Mouse (Mus musculus): ENCODE measurements around the gene Rbfox1. TPM values are rescaled to one million over a fixed set of nuclear protein-coding genes. Genes with fewer than 3 reads are reported as not detected.

Gene Rbfox1
- total and polyA plus RNA-seq, 3 experiments, result not detected

- Histone ChIP-seq H3K9me3 (replicated peaks; ENCODE audit: insufficient read depth, low read length) (no peaks in the 10 kb centered on the region), H3K27me3 (ENCODE audit: control insufficient read depth in 1 of 2, insufficient read depth in 2 of 2, low read length in 2 of 2) (no peaks in the 10 kb centered on the region)
- no peak for TF ChIP-seq HCFC1 (IDR thresholded peaks at IDR 0.05; ENCODE audit: low read depth, low read length)
- TF ChIP-seq BHLHE40 (IDR thresholded peaks at IDR 0.05; ENCODE audit: borderline replicate concordance, low read depth, low read length), result no peak
- no peak for TF ChIP-seq SIN3A (IDR thresholded peaks at IDR 0.05; ENCODE audit: low read length)
Observed at GRCm38 (mm10) chr16:6169346-6169745, 284.2 kb downstream of the Rbfox1 start.

GRCm38 (mm10) chr16:6180819-6181218 is 295.7 kb downstream of the Rbfox1 start:
- no peak for TF ChIP-seq GABPA (IDR thresholded peaks at IDR 0.05; ENCODE audit: low read depth, low read length)
- TF ChIP-seq CTCF (IDR thresholded peaks at IDR 0.05 in 2 of 3, conservative IDR thresholded peaks at IDR 0.05 in 1 of 3; ENCODE audit: control insufficient read depth in 1 of 3, insufficient read depth in 1 of 3, low read depth in 2 of 3, low read length in 3 of 3, poor library complexity in 1 of 3, severe bottlenecking in 1 of 3), result no peak
- TF ChIP-seq RAD21 (IDR thresholded peaks at IDR 0.05; ENCODE audit: low read depth, low read length), result no peak
- TF ChIP-seq POLR2A (IDR thresholded peaks at IDR 0.05; ENCODE audit: control insufficient read depth in 1 of 2, insufficient read depth in 1 of 2, low read depth in 1 of 2, low read length in 2 of 2, poor library complexity in 1 of 2), result no peak
- no peak for TF ChIP-seq TBP (IDR thresholded peaks at IDR 0.05; ENCODE audit: low read depth, low read length)
- TF ChIP-seq MAX (IDR thresholded peaks at IDR 0.05; ENCODE audit: low read length), result no peak
- no peak for TF ChIP-seq ZMIZ1 (IDR thresholded peaks at IDR 0.05; ENCODE audit: low read depth, low read length)
- TF ChIP-seq SMC3 (IDR thresholded peaks at IDR 0.05; ENCODE audit: low read depth, low read length), result no peak
- no peak for TF ChIP-seq RCOR1 (IDR thresholded peaks at IDR 0.05; ENCODE audit: low read depth, low read length)
- no peaks in the 10 kb centered on the region for H3K27me3 ChIP-seq (ENCODE audit: control insufficient read depth in 1 of 2, insufficient read depth in 2 of 2, low read length in 2 of 2)
- no peak for DNase-seq (ENCODE audit: low read depth, low spot score)
- H3K79me2 ChIP-seq (ENCODE audit: control insufficient read depth, insufficient read depth, low read length, poor library complexity), result no peaks in the 10 kb centered on the region
- H3K4me3 ChIP-seq (ENCODE audit: control insufficient read depth in 1 of 2, insufficient read depth in 1 of 2, low read depth in 2 of 2, low read length in 2 of 2), result no peak overlapping the region
- H3K36me3 ChIP-seq (ENCODE audit: control insufficient read depth in 1 of 2, insufficient read depth in 2 of 2, low read length in 2 of 2), result no peaks in the 10 kb centered on the region
- H3K4me1 ChIP-seq (ENCODE audit: control insufficient read depth in 1 of 2, insufficient read depth in 2 of 2, low read length in 2 of 2), result no peaks in the 10 kb centered on the region
- H3K9me3 ChIP-seq (replicated peaks; ENCODE audit: insufficient read depth, low read length), result no peaks in the 10 kb centered on the region
- no peak overlapping the region for H3K27ac ChIP-seq (ENCODE audit: control insufficient read depth, low read depth, low read length)
- H3K9ac ChIP-seq (ENCODE audit: control insufficient read depth, low read depth, low read length, poor library complexity, severe bottlenecking), result no peak overlapping the region

More at GRCm38 (mm10) chr16:6169346-6169745, 284.2 kb downstream of the Rbfox1 start:
- Histone ChIP-seq H3K4me1 (ENCODE audit: control insufficient read depth in 1 of 2, insufficient read depth in 2 of 2, low read length in 2 of 2) (no peaks in the 10 kb centered on the region), H3K4me3 (ENCODE audit: control insufficient read depth in 1 of 2, insufficient read depth in 1 of 2, low read depth in 2 of 2, low read length in 2 of 2) (no peak overlapping the region), H3K36me3 (ENCODE audit: control insufficient read depth in 1 of 2, insufficient read depth in 2 of 2, low read length in 2 of 2) (no peaks in the 10 kb centered on the region), H3K79me2 (ENCODE audit: control insufficient read depth, insufficient read depth, low read length, poor library complexity) (no peaks in the 10 kb centered on the region), H3K27ac (ENCODE audit: control insufficient read depth, low read depth, low read length) (no peak overlapping the region), H3K9ac (ENCODE audit: control insufficient read depth, low read depth, low read length, poor library complexity, severe bottlenecking) (no peak overlapping the region)
- DNase-seq (ENCODE audit: low read depth, low spot score), result no peak

- no peak overlapping the region for H3K4me3 ChIP-seq (ENCODE audit: control insufficient read depth in 1 of 2, insufficient read depth in 1 of 2, low read depth in 2 of 2, low read length in 2 of 2)
- no peaks in the 10 kb centered on the region for H3K36me3 ChIP-seq (ENCODE audit: control insufficient read depth in 1 of 2, insufficient read depth in 2 of 2, low read length in 2 of 2)
- no peaks in the 10 kb centered on the region for H3K9me3 ChIP-seq (replicated peaks; ENCODE audit: insufficient read depth, low read length)
- H3K9ac ChIP-seq (ENCODE audit: control insufficient read depth, low read depth, low read length, poor library complexity, severe bottlenecking), result no peak overlapping the region
- no peak for DNase-seq (ENCODE audit: low read depth, low spot score)
- no peaks in the 10 kb centered on the region for H3K79me2 ChIP-seq (ENCODE audit: control insufficient read depth, insufficient read depth, low read length, poor library complexity)
- H3K27ac ChIP-seq (ENCODE audit: control insufficient read depth, low read depth, low read length), result no peak overlapping the region
- no peaks in the 10 kb centered on the region for H3K4me1 ChIP-seq (ENCODE audit: control insufficient read depth in 1 of 2, insufficient read depth in 2 of 2, low read length in 2 of 2)
- no peaks in the 10 kb centered on the region for H3K27me3 ChIP-seq (ENCODE audit: control insufficient read depth in 1 of 2, insufficient read depth in 2 of 2, low read length in 2 of 2)
- TF ChIP-seq EP300 (IDR thresholded peaks at IDR 0.05; ENCODE audit: low read depth in 1 of 2, low read length in 2 of 2), result no peak
Observed at GRCm38 (mm10) chr16:6182329-6182728, 297.2 kb downstream of the Rbfox1 start.
